Mouse (Mus musculus): ENCODE measurements at regions not wholly inside any gene's neighbourhood (a gene's known extent, or its start where the extent isn't known, plus 50 kb on each side); places are given as distances from the start of the nearest gene placed in this dataset.

DNA sequence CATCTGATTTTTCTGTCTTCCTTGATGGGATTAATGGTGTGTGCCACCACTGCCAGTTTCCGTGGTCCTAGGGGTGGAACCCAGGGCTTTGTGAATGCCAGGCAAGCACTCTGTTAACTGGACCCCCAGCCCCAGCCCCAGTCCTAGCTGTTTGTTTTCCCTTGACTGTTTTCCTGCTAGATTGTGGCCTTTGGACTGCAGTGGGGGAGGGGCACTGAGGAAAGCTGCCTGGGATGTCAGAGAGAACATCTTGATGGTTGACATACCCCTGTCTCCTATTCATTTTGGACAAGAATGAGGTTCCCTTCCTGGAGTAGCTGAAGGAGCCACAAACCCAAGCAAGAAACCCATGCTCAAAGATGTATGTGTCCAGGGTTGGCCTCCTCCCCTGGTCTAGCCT lies 77.8 kb upstream of the Sulf2 start:
- WGBS = 89% methylated on average over 1 of the region's 1 CpGs
- H3K36me3 ChIP-seq (ENCODE audit: poor library complexity, severe bottlenecking) = no peaks in the 10 kb centered on the region
- no peak for ATAC-seq
- H3K27me3 ChIP-seq = peaks cover 2% of the 10 kb centered on the region; the same call in 1 of the 2 replicates
- H3K9me3 ChIP-seq (replicated peaks) = no peaks in the 10 kb centered on the region
- H3K27ac ChIP-seq = no peak overlapping the region
- no peak overlapping the region for H3K4me2 ChIP-seq
- no peak overlapping the region for H3K9ac ChIP-seq
- H3K4me3 ChIP-seq = no peak overlapping the region
- H3K4me1 ChIP-seq = 0 out of 2 replicates have a peak, but pooled peaks cover 5% of the 10 kb centered on the region

DNA sequence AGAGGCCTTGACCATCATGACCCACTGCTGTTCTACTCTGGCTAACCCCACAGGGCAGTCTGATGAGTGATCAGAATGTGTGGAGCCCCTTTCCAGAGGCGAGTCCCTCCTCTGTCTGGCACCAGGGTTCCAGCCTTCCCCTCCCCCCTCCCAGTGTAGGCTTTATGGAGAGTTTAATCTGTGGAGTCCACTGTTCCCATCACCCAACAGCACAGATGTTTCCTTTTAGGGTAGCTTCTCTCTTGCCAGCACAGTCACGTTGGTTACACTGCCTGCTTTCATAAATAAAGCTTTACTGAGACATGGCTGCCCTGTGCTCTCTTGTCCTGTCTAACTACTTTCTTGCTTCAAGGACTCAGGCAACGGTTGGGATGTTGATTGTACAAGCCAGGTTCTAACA lies 76.9 kb upstream of the Sulf2 start:
- H3K4me2 ChIP-seq = no peak overlapping the region
- no peaks in the 10 kb centered on the region for H3K9me3 ChIP-seq (replicated peaks)

DNA sequence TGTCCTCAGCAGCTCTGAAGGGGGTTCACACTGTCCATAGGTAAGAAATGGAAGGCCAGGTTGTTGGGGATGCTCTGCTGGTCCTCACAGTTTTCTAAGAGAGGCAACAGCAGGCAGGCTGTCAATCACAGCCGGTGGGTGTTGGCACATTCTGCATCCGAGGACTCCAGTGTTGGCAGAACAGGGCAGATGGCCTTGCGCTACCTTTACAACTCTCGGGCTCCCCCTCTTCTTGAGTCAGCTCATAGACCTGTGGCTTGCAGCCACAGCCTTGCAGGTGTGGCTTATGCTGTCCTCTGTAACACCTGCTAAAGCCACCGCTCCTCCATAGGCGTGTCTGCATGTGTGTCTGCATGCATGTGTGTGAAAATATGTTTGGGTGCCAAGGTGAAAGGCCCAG lies 75.2 kb upstream of the Sulf2 start:
- no peak overlapping the region for H3K4me3 ChIP-seq
- no peaks in the 10 kb centered on the region; the same call in 1 of the 2 replicates for H3K9me3 ChIP-seq (replicated peaks)
- 82% methylated on average over 6 of the region's 6 CpGs for WGBS
- H3K9ac ChIP-seq = no peak overlapping the region
- H3K4me1 ChIP-seq = peaks cover 10% of the 10 kb centered on the region; the same call in 1 of the 2 replicates
- no peak overlapping the region for H3K4me2 ChIP-seq
- H3K36me3 ChIP-seq (ENCODE audit: poor library complexity, severe bottlenecking) = no peaks in the 10 kb centered on the region
- H3K27ac ChIP-seq = no peak overlapping the region
- H3K27me3 ChIP-seq = peaks cover 2% of the 10 kb centered on the region; the same call in 1 of the 2 replicates
- ATAC-seq = no peak

More for the DNA sequence above, 76.9 kb upstream of the Sulf2 start:
- Histone ChIP-seq H3K9ac (no peak overlapping the region), H3K27me3 (peaks cover 2% of the 10 kb centered on the region; the same call in 1 of the 2 replicates), H3K27ac (no peak overlapping the region), H3K36me3 (ENCODE audit: poor library complexity, severe bottlenecking) (no peaks in the 10 kb centered on the region), H3K4me3 (no peak overlapping the region), H3K4me1 (peaks cover 3% of the 10 kb centered on the region; the same call in 1 of the 2 replicates)
- ATAC-seq = no peak
- WGBS = 55% methylated on average over 3 of the region's 3 CpGs

DNA sequence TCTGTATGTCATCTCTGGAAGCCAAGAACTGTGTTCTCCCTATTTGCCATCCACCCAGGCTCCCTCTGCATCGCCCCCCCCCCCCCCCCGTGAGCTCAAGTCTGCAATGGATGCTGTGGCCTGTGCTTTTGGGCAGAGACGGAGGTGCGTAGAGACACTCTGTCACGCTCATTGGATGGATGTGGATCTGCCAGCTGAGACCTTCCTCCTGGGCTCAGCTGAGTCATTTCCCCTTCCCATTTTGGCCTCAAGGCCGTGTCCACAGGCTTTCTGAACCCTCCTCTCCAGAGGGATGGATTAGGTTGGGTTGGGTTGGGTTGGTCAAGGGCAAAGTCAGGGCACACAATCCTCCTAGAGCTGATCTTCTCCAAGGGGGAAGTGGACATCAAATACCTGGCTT lies 72.9 kb upstream of the Sulf2 start:
- Histone ChIP-seq H3K4me2 (no peak overlapping the region), H3K9me3 (replicated peaks) (no peaks in the 10 kb centered on the region; the same call in 1 of the 2 replicates), H3K4me1 (peaks cover 10% of the 10 kb centered on the region; the same call in 1 of the 2 replicates), H3K27ac (no peak overlapping the region), H3K9ac (no peak overlapping the region), H3K27me3 (peaks cover 6% of the 10 kb centered on the region), H3K4me3 (no peak overlapping the region), H3K36me3 (ENCODE audit: poor library complexity, severe bottlenecking) (no peaks in the 10 kb centered on the region)
- WGBS = 90% methylated on average over 6 of the region's 6 CpGs
- no peak for ATAC-seq

DNA sequence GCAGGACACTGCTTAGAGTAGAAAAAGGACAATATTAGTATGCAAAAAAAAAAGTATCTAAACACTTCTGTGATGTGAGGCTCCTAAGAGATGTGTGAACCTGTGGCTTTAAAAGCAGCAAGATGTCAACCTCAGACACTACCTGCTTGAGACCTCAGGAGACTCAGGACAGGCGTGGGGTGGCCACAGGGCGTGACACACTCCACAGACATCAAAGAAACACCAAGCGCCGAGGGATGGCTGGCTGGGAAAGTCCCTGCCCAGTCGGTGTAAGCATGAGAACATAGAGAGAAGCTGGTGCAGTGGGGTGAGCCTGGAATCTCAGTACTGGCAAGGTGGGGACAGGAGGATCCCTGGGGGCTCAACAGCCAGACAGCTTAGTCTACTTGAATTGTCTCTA lies 72.0 kb upstream of the Sulf2 start:
- 55% methylated on average over 5 of the region's 5 CpGs for WGBS
- no peak overlapping the region for H3K4me2 ChIP-seq
- no peak overlapping the region for H3K9ac ChIP-seq
- ATAC-seq = no peak
- H3K36me3 ChIP-seq (ENCODE audit: poor library complexity, severe bottlenecking) = no peaks in the 10 kb centered on the region
- no peak overlapping the region for H3K4me3 ChIP-seq
- peaks cover 10% of the 10 kb centered on the region; the same call in 1 of the 2 replicates for H3K4me1 ChIP-seq
- no peak overlapping the region for H3K27ac ChIP-seq
- no peaks in the 10 kb centered on the region; the same call in 1 of the 2 replicates for H3K9me3 ChIP-seq (replicated peaks)
- peaks cover 8% of the 10 kb centered on the region for H3K27me3 ChIP-seq

DNA sequence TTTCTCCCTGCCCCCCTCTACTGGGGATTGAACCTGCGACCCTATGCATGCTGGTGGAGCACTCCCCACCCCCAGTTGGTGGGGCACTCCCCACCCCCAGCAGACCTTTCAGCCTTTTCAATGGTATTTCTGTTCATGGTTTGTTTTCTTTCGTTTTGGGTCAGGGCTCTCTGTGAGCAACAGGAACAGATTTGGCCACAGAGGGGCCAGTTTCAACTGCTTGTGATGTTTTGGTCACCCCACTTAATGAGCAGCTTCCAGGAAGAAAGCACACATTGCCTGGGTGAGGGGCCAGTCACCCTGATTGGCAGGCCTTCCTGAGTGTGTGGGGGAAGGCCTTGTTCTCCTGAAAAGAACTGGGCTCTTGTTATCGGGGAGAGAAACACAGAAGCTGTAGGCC lies 71.5 kb upstream of the Sulf2 start:
- H3K27ac ChIP-seq = no peak overlapping the region
- no peak overlapping the region for H3K4me2 ChIP-seq
- no peak for ATAC-seq
- no peak overlapping the region for H3K9ac ChIP-seq
- peaks cover 10% of the 10 kb centered on the region for H3K27me3 ChIP-seq
- no peak overlapping the region for H3K4me3 ChIP-seq
- no peaks in the 10 kb centered on the region for H3K36me3 ChIP-seq (ENCODE audit: poor library complexity, severe bottlenecking)
- WGBS = 5% methylated on average over 3 of the region's 3 CpGs
- no peaks in the 10 kb centered on the region; the same call in 1 of the 2 replicates for H3K9me3 ChIP-seq (replicated peaks)
- peaks cover 10% of the 10 kb centered on the region; the same call in 1 of the 2 replicates for H3K4me1 ChIP-seq

DNA sequence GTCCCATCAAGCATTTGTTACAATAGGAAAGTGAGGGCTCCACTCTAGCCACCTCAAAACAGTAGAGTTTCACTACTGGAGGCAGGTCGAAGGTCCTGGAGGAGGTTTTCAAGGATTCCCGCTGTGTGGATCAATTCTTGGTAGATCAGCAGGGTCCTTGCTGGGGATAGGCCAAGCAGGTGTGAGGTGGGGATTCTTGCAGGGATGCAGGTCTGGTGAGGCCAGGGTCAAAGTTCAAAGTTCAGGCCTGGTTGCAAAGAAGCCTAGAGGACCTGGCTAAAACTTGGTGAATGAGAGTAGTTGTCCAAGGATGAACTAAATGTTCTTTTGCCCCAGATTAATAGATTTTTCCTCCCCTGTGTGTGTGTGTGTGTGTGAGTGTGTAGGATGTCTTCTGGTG lies 70.9 kb upstream of the Sulf2 start:
- H3K27ac ChIP-seq = no peak overlapping the region
- H3K4me1 ChIP-seq = peaks cover 10% of the 10 kb centered on the region; the same call in 1 of the 2 replicates
- ATAC-seq = no peak
- H3K4me3 ChIP-seq = no peak overlapping the region
- H3K4me2 ChIP-seq = no peak overlapping the region
- H3K36me3 ChIP-seq (ENCODE audit: poor library complexity, severe bottlenecking) = no peaks in the 10 kb centered on the region
- WGBS = 94% methylated on average over 2 of the region's 2 CpGs
- no peaks in the 10 kb centered on the region; the same call in 1 of the 2 replicates for H3K9me3 ChIP-seq (replicated peaks)
- H3K27me3 ChIP-seq = peaks cover 10% of the 10 kb centered on the region
- H3K9ac ChIP-seq = no peak overlapping the region

DNA sequence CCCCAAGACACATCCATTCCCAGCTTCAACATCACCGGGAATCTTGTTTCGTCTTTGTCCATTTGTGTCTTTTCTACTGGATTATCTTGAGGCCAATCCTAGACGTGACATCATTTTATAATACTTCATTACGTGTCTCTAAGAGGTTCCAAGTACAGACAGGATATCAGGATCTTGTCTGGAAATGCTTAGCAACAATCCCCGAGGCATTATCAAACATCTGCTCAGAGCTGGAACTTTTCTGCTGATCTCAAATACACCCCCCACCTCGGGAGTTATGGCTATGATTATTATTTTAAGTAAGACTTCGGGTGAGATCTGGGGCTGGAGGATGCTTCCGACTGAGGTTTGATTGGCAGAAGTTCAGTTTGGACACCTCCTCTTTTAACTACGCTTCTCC lies 69.9 kb upstream of the Sulf2 start:
- Histone ChIP-seq H3K4me3 (no peak overlapping the region), H3K9me3 (replicated peaks) (no peaks in the 10 kb centered on the region; the same call in 1 of the 2 replicates), H3K4me2 (no peak overlapping the region), H3K36me3 (ENCODE audit: poor library complexity, severe bottlenecking) (no peaks in the 10 kb centered on the region), H3K9ac (no peak overlapping the region), H3K4me1 (peaks cover 10% of the 10 kb centered on the region; the same call in 1 of the 2 replicates), H3K27me3 (peaks cover 10% of the 10 kb centered on the region), H3K27ac (no peak overlapping the region)
- WGBS = 90% methylated on average over 9 of the region's 9 CpGs
- no peak for ATAC-seq

DNA sequence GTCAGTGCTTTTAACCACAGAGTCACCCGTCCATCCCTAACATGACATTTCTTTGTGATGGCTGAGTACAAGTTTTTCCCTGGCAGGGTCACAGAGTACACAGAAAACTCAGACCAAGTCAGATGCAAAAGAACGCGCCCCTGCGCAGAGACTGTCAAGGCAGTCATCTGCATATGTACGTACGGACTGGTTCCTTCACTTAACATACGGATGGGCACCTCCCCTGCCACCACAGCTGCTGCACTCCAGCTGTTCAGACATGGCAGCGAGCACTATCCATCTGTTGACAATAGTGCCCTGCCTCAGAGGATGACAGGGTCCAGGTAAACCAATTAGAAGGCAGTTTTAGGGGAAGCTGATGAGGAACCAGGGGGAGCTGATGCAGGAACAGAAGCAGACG lies 63.3 kb upstream of the Sulf2 start:
- 66% methylated on average over 9 of the region's 9 CpGs for WGBS
- ATAC-seq = no peak
- no peak overlapping the region for H3K27ac ChIP-seq
- H3K9ac ChIP-seq = no peak overlapping the region
- no peaks in the 10 kb centered on the region for H3K36me3 ChIP-seq (ENCODE audit: poor library complexity, severe bottlenecking)
- H3K27me3 ChIP-seq = peaks cover 12% of the 10 kb centered on the region; the same call in 1 of the 2 replicates
- H3K4me3 ChIP-seq = no peak overlapping the region
- no peaks in the 10 kb centered on the region for H3K9me3 ChIP-seq (replicated peaks)
- H3K4me2 ChIP-seq = no peak overlapping the region
- H3K4me1 ChIP-seq = peaks cover 21% of the 10 kb centered on the region

DNA sequence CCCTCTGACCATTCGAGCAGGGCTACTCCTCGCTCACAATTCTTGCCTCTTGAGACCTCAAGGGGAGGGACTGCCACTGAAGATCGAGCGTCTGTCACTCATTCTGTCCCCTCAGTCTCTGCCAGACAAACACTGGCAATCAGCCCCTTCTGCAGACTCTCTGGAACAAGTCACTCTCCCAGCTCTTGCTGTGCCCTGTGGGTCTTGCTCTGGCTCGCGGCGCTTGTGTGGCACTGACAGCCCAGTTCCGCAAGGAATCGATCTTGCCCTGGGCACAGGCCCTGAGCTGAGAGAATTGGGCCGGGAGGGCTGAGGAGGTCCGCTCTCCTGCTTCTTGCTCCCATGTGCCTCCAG lies 61.0 kb upstream of the Sulf2 start:
- Histone ChIP-seq H3K4me3 (no peak overlapping the region), H3K27ac (no peak overlapping the region), H3K36me3 (ENCODE audit: poor library complexity, severe bottlenecking) (no peaks in the 10 kb centered on the region), H3K27me3 (peaks cover 8% of the 10 kb centered on the region; the same call in 1 of the 2 replicates), H3K9ac (no peak overlapping the region), H3K9me3 (replicated peaks) (no peaks in the 10 kb centered on the region), H3K4me1 (peaks cover 21% of the 10 kb centered on the region), H3K4me2 (no peak overlapping the region)
- 79% methylated on average over 11 of the region's 11 CpGs for WGBS
- ATAC-seq = no peak

DNA sequence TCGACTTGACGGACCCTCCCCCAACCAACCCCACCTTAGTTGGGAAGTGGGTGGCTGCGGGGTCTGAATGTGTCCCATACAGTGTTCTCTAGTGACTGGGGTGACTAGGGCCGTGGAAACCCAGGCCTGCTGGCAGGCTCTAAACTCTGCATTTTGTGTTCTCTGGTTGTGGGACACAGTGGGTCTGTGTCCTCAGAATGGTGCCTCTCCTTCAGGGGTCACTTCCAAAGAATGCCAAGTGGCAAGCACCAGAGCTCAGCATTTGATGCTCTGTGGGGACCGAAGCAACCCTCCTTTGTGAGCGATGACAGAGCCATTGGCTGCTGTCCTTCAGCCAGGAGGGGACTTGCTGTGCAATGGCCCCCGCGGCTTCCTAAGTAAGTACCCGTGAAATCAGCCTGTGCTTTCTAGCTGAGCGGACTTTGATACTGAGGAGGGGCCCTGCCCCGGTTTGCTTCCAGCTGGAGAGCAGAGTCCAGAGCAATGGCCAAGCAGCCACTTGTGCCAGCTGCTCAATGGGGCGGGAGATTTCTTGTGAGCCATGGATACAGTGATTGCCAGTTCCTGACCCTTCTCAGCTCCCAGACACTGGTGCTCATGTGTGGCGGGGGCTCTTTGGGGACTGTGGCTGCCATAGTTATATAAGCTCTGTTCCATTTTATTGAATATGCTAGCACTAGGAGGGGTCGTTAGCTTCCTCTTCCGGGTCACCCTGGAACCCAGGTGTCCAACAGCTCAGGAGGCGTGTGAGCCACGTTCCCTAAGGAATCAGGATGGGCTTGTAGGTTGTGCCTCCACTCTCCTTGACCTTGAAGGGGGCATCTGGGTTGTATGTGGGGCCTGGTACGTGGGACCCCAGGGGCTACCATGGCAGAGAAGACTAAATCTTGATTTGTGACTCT lies 60.4 kb upstream of the Sulf2 start:
- H3K4me2 ChIP-seq = no peak overlapping the region
- H3K36me3 ChIP-seq (ENCODE audit: poor library complexity, severe bottlenecking) = no peaks in the 10 kb centered on the region
- peaks cover 21% of the 10 kb centered on the region for H3K4me1 ChIP-seq
- H3K4me3 ChIP-seq = no peak overlapping the region
- H3K27ac ChIP-seq = no peak overlapping the region
- WGBS = 47% methylated on average over 18 of the region's 18 CpGs
- peaks cover 8% of the 10 kb centered on the region; the same call in 1 of the 2 replicates for H3K27me3 ChIP-seq
- peak; percentile 50; the same call in 1 of the 2 replicates for ATAC-seq
- H3K9me3 ChIP-seq (replicated peaks) = no peaks in the 10 kb centered on the region
- H3K9ac ChIP-seq = no peak overlapping the region

DNA sequence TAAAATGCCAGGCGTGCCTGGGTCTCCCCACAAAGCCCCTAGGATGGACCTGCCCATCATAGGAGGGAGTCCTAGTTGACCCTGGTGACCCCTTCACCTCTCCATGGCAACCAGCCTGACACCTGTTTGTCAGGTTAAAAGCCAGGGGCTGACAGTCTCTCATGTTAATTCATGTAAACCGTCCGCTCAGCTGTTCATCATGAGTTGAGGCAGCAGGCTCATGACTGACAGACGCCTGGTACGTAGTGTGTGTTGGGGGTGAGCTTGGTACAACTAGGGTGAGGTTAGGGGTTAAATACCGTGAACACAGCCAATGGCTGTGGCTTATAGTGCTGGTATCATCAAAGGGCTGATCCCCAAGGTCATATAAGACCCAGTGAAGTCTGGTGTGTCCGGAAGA lies 59.7 kb upstream of the Sulf2 start:
- Histone ChIP-seq H3K27ac (no peak overlapping the region), H3K9me3 (replicated peaks) (no peaks in the 10 kb centered on the region), H3K4me2 (no peak overlapping the region), H3K9ac (no peak overlapping the region), H3K4me3 (no peak overlapping the region), H3K4me1 (peaks cover 21% of the 10 kb centered on the region), H3K27me3 (peaks cover 8% of the 10 kb centered on the region; the same call in 1 of the 2 replicates), H3K36me3 (ENCODE audit: poor library complexity, severe bottlenecking) (no peaks in the 10 kb centered on the region)
- 70% methylated on average over 7 of the region's 7 CpGs for WGBS
- ATAC-seq = no peak
